Mouse (Mus musculus) myocyte (in vitro differentiated cells): ENCODE data around the gene Olfr781. TPM values are rescaled to one million over a fixed set of nuclear protein-coding genes. Genes with fewer than 3 reads are reported as not detected.
A peak's percentile ranks its signal among the peaks of the same experiment; 100 is the strongest.
"Not testable (repeated sequence)": the region's sequence is repeated elsewhere in the genome, so short reads cannot be mapped to it uniquely, and the experiment has no call there.

ENCODE experiments used
- H3K27me3 ChIP-seq: one replicate; pipeline ENCODE4 v1.6.1; 2011; ENCODE audit not compliant: control insufficient read depth, insufficient read depth, insufficient read length
- H3K36me3 ChIP-seq: one replicate; pipeline ENCODE4 v1.6.1; 2011; ENCODE audit not compliant: control insufficient read depth, insufficient read depth
- H3K4me2 ChIP-seq: one replicate; pipeline ENCODE4 v1.6.1; 2011; ENCODE audit warnings: low read depth, control low read depth
- H3K4me3 ChIP-seq: one replicate; pipeline ENCODE4 v1.5.1; 2011; ENCODE audit warnings: mild to moderate bottlenecking, control low read depth, moderate library complexity
- H3K79me2 ChIP-seq: one replicate; pipeline ENCODE4 v1.6.1; 2011; ENCODE audit not compliant: control insufficient read depth, insufficient read depth
- H3ac ChIP-seq: one replicate; pipeline ENCODE4 v1.6.1; 2011; ENCODE audit not compliant: control insufficient read depth, insufficient read length
- CEBPB ChIP-seq: IDR thresholded peaks from 2 replicates; pipeline ENCODE4 v1.6.1; 2011; ENCODE audit warnings: mild to moderate bottlenecking, moderate library complexity; ENCODE audit not compliant: poor library complexity, insufficient read depth, severe bottlenecking
- E2F4 ChIP-seq: IDR thresholded peaks from one replicate; pipeline ENCODE4 v1.6.1; 2011; ENCODE audit warnings: mild to moderate bottlenecking, control low read depth, moderate library complexity; ENCODE audit not compliant: insufficient read depth
- MAX ChIP-seq: IDR thresholded peaks from one replicate; pipeline ENCODE4 v1.6.1; 2011; ENCODE audit warnings: low read depth, mild to moderate bottlenecking, control low read depth
- MYOD1 ChIP-seq, 3 experiments: IDR thresholded peaks; one replicate each; pipeline ENCODE4 v1.6.1; 2011; ENCODE audit warnings: control low read depth in 2 of 3, low read depth in 2 of 3, mild to moderate bottlenecking in 2 of 3, moderate library complexity in 1 of 3; ENCODE audit not compliant: insufficient read length in 2 of 3, control insufficient read depth in 1 of 3
- MYOG ChIP-seq, 3 experiments: IDR thresholded peaks; one replicate each; pipeline ENCODE4 v1.6.1; 2011; ENCODE audit warnings: control low read depth in 2 of 3, low read depth in 2 of 3, mild to moderate bottlenecking in 2 of 3; ENCODE audit not compliant: insufficient read length in 2 of 3, control insufficient read depth in 1 of 3, insufficient read depth in 1 of 3
- POLR2A ChIP-seq: IDR thresholded peaks from one replicate; pipeline ENCODE4 v1.6.1; 2011; ENCODE audit warnings: low read depth, mild to moderate bottlenecking, control low read depth, moderate library complexity; ENCODE audit not compliant: insufficient read length
- POLR2AphosphoS2 ChIP-seq: IDR thresholded peaks from one replicate; pipeline ENCODE4 v1.6.1; 2011; ENCODE audit warnings: low read depth, control low read depth; ENCODE audit not compliant: insufficient read length
- REST ChIP-seq: IDR thresholded peaks from one replicate; pipeline ENCODE4 v1.6.1; 2011; ENCODE audit warnings: mild to moderate bottlenecking, control low read depth, moderate library complexity; ENCODE audit not compliant: insufficient read depth, insufficient read length
- SRF ChIP-seq: IDR thresholded peaks from one replicate; pipeline ENCODE4 v1.6.1; 2011; ENCODE audit warnings: low read depth; ENCODE audit not compliant: control insufficient read depth, insufficient read length
- TCF12 ChIP-seq: IDR thresholded peaks from one replicate; pipeline ENCODE4 v1.6.1; 2011; ENCODE audit warnings: mild to moderate bottlenecking, control low read depth; ENCODE audit not compliant: poor library complexity, insufficient read depth, severe bottlenecking
- TCF3 ChIP-seq: IDR thresholded peaks from one replicate; pipeline ENCODE4 v1.6.1; 2011; ENCODE audit warnings: low read depth, control low read depth; ENCODE audit not compliant: insufficient read length
- USF1 ChIP-seq: IDR thresholded peaks from one replicate; pipeline ENCODE4 v1.6.1; 2011; ENCODE audit warnings: low read depth, mild to moderate bottlenecking, control low read depth, moderate library complexity
- polyA plus RNA-seq: library from polyadenylated mRNA; unstranded; fragments of >200 nt; fragmentation: generic; extraction: Trizol; gene quantifications from one replicate; pipeline ENCODE4 v1.2.1, GENCODE M21; 2012; ENCODE audit warnings: missing spikeins

Olfr781 gene
- polyA plus RNA-seq: not detected

DNA sequence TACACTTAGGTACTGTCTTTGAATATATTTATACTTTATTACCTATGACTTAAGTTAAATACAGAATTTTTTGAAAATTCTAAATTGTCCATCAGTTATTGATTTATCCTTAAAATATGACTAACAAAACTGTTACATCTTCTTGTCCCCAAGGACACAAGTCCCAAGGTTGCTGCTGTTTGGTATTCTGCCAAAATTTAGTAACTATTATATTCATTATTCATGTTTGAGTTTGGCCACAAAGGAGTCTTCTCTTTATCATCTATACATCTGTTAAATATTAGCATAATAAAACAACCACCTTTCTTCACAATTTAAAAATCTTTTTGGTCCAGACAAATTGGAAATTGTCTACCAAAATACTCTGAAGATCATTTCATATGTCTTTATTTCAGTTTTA, at the start of gene Olfr781:
TSS of gene Olfr781 (plus strand) at position 301 of the 400 bp plus-strand sequence.
- Histone ChIP-seq H3K79me2 (no peaks in the 10 kb centered on the region), H3K36me3 (no peaks in the 10 kb centered on the region), H3ac (no peak within 1 kb of the TSS), H3K27me3 (no peaks in the 10 kb centered on the region), H3K4me3 (no peak within 1 kb of the TSS), H3K4me2 (no peak within 1 kb of the TSS)
- TF ChIP-seq USF1 (no peak), E2F4 (no peak), POLR2AphosphoS2 (no peak), SRF (no peak), POLR2A (no peak), TCF3 (no peak), MYOD1 (IDR thresholded peaks at IDR 0.05; ENCODE audit: control insufficient read depth in 1 of 3, insufficient read length in 2 of 3, low read depth in 2 of 3) (no peak), TCF12 (no peak), MAX (no peak), MYOG (IDR thresholded peaks at IDR 0.05; ENCODE audit: control insufficient read depth in 1 of 3, insufficient read depth in 1 of 3, insufficient read length in 2 of 3, low read depth in 2 of 3) (no peak), CEBPB (no peak), REST (no peak)

DNA sequence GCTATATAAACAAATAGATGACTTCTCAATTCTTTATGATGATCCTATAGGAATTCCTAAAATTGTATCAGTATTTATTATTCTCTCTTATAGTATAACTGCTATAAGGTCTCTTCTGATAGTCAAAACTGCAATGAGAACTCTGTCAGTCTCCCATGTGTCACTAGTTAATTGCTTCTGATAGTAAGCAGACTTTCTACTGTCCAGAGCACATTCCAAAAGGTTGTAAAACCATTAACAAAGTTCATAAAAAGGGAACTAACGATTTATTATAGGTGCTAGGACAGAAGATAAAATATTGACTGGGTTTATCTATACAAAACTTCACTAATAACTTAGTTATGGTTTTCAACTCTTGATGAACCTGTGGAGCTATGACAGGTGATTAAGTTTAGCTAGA, 15.7 kb upstream of the Olfr781 start:
- H3K27me3 ChIP-seq, H3K4me2 ChIP-seq, H3K36me3 ChIP-seq, H3K4me3 ChIP-seq, H3ac ChIP-seq, H3K79me2 ChIP-seq: not testable (repeated sequence)

DNA sequence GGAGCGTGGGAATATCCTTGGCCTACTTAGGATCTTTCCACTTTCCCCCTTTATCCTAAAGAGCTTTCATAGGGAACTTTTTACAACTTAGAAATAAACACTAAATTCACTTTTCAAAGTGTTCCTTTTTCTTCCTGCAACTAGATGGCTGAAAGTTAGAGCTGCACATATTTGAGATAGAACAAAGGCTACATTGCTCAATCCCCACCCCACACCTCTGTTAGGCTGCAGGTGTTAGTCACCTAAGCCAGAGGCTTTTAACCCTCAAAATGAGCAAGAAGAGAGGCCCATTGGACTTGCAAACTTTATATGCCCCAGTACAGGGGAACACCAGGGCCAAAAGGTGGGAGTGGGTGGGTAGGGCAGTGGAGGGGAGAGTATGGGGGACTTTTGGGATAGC, 15.1 kb upstream of the Olfr781 start:
- not testable (repeated sequence) for H3K4me2 ChIP-seq, H3K4me3 ChIP-seq, H3K27me3 ChIP-seq

DNA sequence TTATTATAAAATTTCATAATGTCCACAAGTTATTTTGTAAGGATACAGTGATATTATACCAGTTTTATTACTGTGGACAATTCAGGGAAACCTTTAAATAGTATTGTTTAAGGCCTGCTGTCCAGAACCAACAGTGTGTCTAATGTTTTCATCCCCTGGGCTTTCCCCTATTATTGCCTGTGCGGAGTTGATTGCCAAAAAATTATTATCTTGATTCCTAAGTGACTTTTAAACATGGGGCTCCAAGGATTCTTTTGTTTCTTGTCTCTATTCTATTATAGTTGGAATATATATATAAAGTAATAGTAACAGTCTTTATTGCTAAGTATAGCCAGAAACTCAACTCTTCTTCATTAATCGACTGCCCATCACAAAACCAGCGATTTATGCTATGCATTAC, 10.8 kb upstream of the Olfr781 start, which contains the start of gene Olfr780:
TSS of gene Olfr780 (plus strand) at position 301 of the 400 bp plus-strand sequence.
- H3K79me2 ChIP-seq: no peaks in the 10 kb centered on the region
- no peak within 1 kb of the TSS for H3K4me3 ChIP-seq
- H3K36me3 ChIP-seq: no peaks in the 10 kb centered on the region
- H3ac ChIP-seq: no peak within 1 kb of the TSS
- H3K4me2 ChIP-seq: no peak within 1 kb of the TSS
- H3K27me3 ChIP-seq: no peaks in the 10 kb centered on the region
- no peak for TF ChIP-seq USF1
- TF ChIP-seq E2F4: no peak
- TF ChIP-seq MYOD1 (IDR thresholded peaks at IDR 0.05; ENCODE audit: control insufficient read depth in 1 of 3, insufficient read length in 2 of 3, low read depth in 2 of 3): no peak
- TF ChIP-seq POLR2AphosphoS2: no peak
- TF ChIP-seq POLR2A: no peak
- no peak for TF ChIP-seq TCF12
- TF ChIP-seq SRF: no peak
- no peak for TF ChIP-seq REST
- TF ChIP-seq MYOG (IDR thresholded peaks at IDR 0.05; ENCODE audit: control insufficient read depth in 1 of 3, insufficient read depth in 1 of 3, insufficient read length in 2 of 3, low read depth in 2 of 3): no peak
- no peak for TF ChIP-seq CEBPB
- no peak for TF ChIP-seq TCF3
- TF ChIP-seq MAX: no peak

More for the DNA sequence above, 15.1 kb upstream of the Olfr781 start:
- not testable (repeated sequence) for H3K79me2 ChIP-seq, H3K36me3 ChIP-seq, H3ac ChIP-seq

DNA sequence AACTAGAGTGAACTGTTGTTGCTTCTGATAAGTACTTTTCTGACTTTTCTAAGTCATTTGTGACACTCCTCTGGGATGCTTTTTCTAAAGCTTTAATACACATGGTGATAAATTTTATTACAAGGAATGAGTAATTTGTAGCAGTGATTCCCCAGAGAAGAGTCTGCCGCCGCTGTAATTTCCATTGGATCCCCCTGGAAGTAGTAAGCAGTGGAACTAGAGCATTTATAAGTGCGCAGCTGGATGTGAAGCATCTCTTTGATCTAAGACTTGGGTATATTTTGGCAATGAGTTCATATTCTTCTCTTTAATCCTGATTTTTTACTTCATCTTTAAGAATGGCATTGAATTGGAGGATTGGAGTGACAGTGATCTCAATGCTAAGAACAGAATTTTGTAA, 19.9 kb downstream of the Olfr781 start, which contains the start of gene Olfr782:
TSS of gene Olfr782 (plus strand) at position 301 of the 400 bp plus-strand sequence.
- no peaks in the 10 kb centered on the region for H3K79me2 ChIP-seq
- H3K4me3 ChIP-seq: no peak within 1 kb of the TSS
- no peak within 1 kb of the TSS for H3K4me2 ChIP-seq
- TF ChIP-seq MYOG (IDR thresholded peaks at IDR 0.05; ENCODE audit: control insufficient read depth in 1 of 3, insufficient read depth in 1 of 3, insufficient read length in 2 of 3, low read depth in 2 of 3): no peak
- TF ChIP-seq SRF: no peak
- TF ChIP-seq REST: no peak
- TF ChIP-seq TCF12: no peak
- no peak for TF ChIP-seq MAX
- TF ChIP-seq USF1: no peak
- no peak for TF ChIP-seq POLR2A
- no peak for TF ChIP-seq CEBPB
- no peak for TF ChIP-seq E2F4
- TF ChIP-seq TCF3: no peak
- TF ChIP-seq MYOD1 (IDR thresholded peaks at IDR 0.05; ENCODE audit: control insufficient read depth in 1 of 3, insufficient read length in 2 of 3, low read depth in 2 of 3): no peak
- TF ChIP-seq POLR2AphosphoS2: no peak
- no peak within 1 kb of the TSS for H3ac ChIP-seq
- H3K27me3 ChIP-seq: no peaks in the 10 kb centered on the region
- no peaks in the 10 kb centered on the region for H3K36me3 ChIP-seq

DNA sequence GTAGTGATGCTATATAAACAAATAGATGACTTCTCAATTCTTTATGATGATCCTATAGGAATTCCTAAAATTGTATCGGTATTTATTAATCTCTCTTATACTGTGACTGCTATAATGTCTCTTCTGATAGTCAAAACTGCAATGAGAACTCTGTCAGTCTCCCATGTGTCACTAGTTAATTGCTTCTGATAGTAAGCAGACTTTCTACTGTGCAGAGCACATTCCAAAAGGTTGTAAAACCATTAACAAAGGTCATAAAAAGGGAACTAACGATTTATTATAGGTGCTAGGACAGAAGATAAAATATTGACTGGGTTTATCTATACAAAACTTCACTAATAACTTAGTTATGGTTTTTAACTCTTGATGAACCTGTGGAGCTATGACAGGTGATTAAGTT, 23.8 kb downstream of the Olfr781 start:
- not testable (repeated sequence) for H3K36me3 ChIP-seq, H3ac ChIP-seq, H3K4me3 ChIP-seq, H3K4me2 ChIP-seq, H3K27me3 ChIP-seq, H3K79me2 ChIP-seq

DNA sequence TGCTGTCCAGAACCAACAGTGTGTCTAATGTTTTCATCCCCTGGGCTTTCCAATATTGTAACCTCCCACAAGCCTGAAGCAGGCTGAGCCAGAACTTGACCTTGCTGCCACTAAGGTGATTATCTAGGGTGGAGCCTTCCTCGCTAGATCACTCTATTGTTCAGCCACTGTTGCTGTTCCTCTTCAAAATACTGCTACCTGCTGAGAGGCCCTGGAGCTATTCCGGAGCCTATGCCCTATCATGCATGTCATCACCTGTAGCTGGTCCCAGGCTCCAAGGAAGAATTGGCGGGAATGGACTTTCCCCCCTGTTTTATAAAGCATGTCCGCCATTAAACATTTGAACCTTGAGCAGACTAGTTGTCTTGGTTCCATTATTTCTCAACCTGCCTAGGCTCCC, 27.8 kb downstream of the Olfr781 start:
- H3K4me3 ChIP-seq, H3K27me3 ChIP-seq, H3K79me2 ChIP-seq, H3K36me3 ChIP-seq, H3ac ChIP-seq: not testable (repeated sequence)
- peak overlapping the region; percentile 44 for H3K4me2 ChIP-seq
